Mouse (Mus musculus) large intestine, adult 2 months (tissue): Measurements from ENCODE around the gene Rhox7b. TPM values are rescaled to one million over a fixed set of nuclear protein-coding genes. Genes with fewer than 3 reads are reported as not detected.
"Not testable (repeated sequence)": the region's sequence is repeated elsewhere in the genome, so short reads cannot be mapped to it uniquely, and the experiment has no call there.

ENCODE experiments used
- DNase-seq: peaks from one replicate; pipeline ENCODE4 v3.0.0-alpha.2; 2012; ENCODE audit warnings: low read depth, low spot score
- WGBS: fragments of 180-500 bp; shearing (Covaris S2); methylation state at CpG from one replicate; pipeline ENCODE4 v1.1.7; 2018; 5-methylcytosine and 5-hydroxymethylcytosine counted together
- polyA plus RNA-seq: library from polyadenylated mRNA; depleted of rRNA; stranded (reverse); fragments of >200 nt; gene quantifications from 2 replicates; pipeline ENCODE4 v1.2.3, GENCODE M21; 2012; rRNA removed

The Rhox7b gene
- not detected in 2 replicates for polyA plus RNA-seq

- 80% methylated on average over 9 of the region's 9 CpGs for WGBS
- DNase-seq = not testable (repeated sequence)
These were observed at the start of gene Rhox7b for GRCm38 (mm10) chrX:37897132-37897531. Gene Rhox7b, minus strand, starts transcription at chrX:37897232.

DNA sequence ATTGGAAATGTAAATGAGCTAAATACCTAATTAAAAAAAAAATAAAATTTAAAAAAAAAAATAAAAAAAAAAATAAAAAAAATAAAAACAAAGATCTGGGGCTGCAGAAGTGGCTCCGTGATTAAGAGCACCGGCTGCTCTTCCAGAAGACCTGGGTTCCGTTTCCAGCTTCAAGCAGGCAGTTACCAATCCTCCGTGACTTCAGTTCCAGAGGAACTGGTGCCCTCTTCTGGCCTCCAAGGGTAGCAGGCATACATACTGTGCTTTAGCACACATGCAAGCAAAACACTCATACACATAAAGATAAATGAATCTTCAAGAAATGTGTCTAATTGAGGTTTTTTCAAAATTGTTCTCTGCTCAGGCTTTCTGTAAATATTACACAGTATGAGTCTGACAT lies 19.3 kb upstream of the Rhox7b start:
- WGBS = 78% methylated on average over 4 of the region's 4 CpGs
- no peak for DNase-seq

DNA sequence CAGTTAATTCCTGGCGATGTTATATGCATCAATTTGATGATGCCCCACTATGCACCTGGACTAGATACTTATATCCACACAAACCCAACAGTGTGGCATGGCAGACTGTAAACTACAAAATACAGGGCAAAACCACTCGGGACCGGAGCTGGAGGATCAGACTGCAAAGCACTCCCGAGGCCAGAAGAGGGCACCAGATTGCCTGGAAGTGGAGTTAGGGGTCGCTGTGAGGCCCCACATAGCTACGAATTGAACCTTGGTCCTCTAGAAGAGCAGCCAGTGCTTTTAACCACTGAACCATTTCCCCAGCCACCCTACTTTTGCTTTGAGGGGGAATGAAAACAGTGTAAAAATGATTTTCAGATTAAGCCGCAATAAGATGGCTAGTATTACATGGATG lies 11.5 kb upstream of the Rhox7b start:
- WGBS = 57% methylated on average over 7 of the region's 7 CpGs
- DNase-seq = no peak

DNA sequence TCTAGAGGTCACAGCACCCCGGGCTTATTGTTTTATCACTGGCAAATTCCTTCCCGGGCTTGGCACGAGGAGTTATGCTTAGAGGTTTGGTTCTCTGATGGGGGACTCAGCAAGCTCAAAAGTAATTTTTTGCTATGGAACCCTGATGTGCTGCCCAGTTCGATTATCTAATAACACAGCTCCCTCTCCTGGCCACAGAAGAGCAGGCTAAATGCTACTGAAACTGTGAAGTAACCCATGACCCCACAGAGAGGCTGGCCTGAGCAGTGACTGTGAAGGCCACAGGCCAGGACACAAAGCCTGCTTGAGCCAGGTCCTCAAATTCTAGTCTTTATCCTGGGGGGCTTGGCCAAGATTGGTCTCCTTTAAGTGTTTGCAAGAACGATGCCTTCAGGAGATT lies 6.7 kb upstream of the Rhox7b start:
- WGBS = 69% methylated on average over 5 of the region's 5 CpGs
- no peak for DNase-seq

GRCm38 (mm10) chrX:37901670-37902069 lies 4.6 kb upstream of the Rhox7b start, which contains the start of gene Rhox9:
Gene Rhox9, minus strand, starts transcription at chrX:37901770.
- WGBS = 96% methylated on average over 10 of the region's 18 CpGs
- DNase-seq = not testable (repeated sequence)

DNA sequence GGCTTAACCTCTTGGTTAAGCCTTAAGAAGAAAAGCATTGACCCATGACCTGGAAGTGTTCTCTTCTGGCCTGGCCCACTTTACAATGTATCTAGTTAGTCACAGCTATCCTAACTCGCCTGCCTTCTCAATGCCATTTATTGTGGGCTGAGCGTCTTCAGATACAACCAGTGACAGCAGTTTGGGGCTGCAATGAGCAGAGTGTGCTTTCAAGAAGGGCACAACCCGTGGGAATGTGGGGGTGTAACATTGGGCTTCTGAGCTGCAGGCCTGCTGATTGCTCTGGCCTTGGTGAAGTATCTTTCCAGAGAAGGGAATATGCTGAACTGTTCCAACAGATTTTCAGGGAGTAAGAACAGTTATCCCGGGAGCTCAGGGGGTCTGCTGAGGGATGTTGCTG lies 18.2 kb downstream of the Rhox7b start, which contains the start of gene Rhox8:
Rhox8 (minus strand) TSS at position 101 of the 400 bp plus-strand sequence.
- WGBS = 71% methylated on average over 4 of the region's 4 CpGs
- no peak for DNase-seq

- WGBS = 96% methylated on average over 2 of the region's 2 CpGs
- no peak for DNase-seq
These were observed 25.4 kb downstream of the Rhox7b start for GRCm38 (mm10) chrX:37871641-37872040.

Other genes starting within 250 kb of the Rhox7b start
- not detected in 2 replicates for gene Rhox4g, start 245.9 kb downstream of the Rhox7b start, polyA plus RNA-seq
- gene Rhox3h, start 228.5 kb downstream of the Rhox7b start, polyA plus RNA-seq = not detected in 2 replicates
- gene Rhox2h, start 224.0 kb downstream of the Rhox7b start, polyA plus RNA-seq = not detected in 2 replicates
- not detected in 2 replicates for gene Rhox5, start 92.4 kb downstream of the Rhox7b start, polyA plus RNA-seq
- 0.15 TPM in 1 of 2 replicates, not detected in the other for gene Rhox6, start 70.3 kb downstream of the Rhox7b start, polyA plus RNA-seq
- not detected in 2 replicates for gene Rhox7a, start 65.5 kb downstream of the Rhox7b start, polyA plus RNA-seq
- not detected in 2 replicates for gene Rhox8, start 18.3 kb downstream of the Rhox7b start, polyA plus RNA-seq
- not detected in 2 replicates for gene Rhox9, start 4.5 kb upstream of the Rhox7b start, polyA plus RNA-seq
- gene Btg1-ps1, start 121.6 kb upstream of the Rhox7b start, polyA plus RNA-seq = not detected in 2 replicates
- not detected in 2 replicates for gene Btg1-ps2, start 145.9 kb upstream of the Rhox7b start, polyA plus RNA-seq
- gene Rhox10, start 169.2 kb upstream of the Rhox7b start, polyA plus RNA-seq = not detected in 2 replicates
- gene Rhox11, start 187.9 kb upstream of the Rhox7b start, polyA plus RNA-seq = not detected in 2 replicates
- not detected in 2 replicates for gene Rhox12, start 213.7 kb upstream of the Rhox7b start, polyA plus RNA-seq
- gene Rhox13, start 224.0 kb upstream of the Rhox7b start, polyA plus RNA-seq = not detected in 2 replicates